Mouse (Mus musculus) cerebellum, postnatal 14 days (tissue): ENCODE measurements at regions not wholly inside any gene's neighbourhood (a gene's known extent, or its start where the extent isn't known, plus 50 kb on each side); places are given as distances from the start of the nearest gene placed in this dataset.
A peak's percentile ranks its signal among the peaks of the same experiment; 100 is the strongest.

ENCODE experiments used
- DNase-seq, 2 experiments: peaks; one replicate each; pipeline ENCODE4 v3.0.0; 2021; ENCODE audit warnings: mixed read lengths in 2 of 2

DNA sequence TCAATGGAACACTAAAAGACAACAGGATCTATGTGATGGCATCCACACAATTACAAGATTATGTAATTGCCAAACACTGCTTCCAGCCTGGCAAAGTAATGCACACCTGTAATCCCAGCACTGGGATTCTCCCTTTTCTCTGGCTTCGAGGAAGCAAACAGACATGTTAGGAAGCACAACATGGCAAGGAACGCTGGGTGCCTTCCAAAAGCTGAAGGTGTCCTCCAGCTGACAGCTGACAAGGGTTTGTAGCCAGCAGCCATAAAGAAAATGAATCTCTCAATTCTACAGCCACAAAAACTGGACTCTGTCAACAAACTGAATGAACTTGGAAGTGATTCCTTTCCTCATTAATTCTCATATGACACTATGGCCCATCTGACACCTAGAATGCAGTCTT is 1733.9 kb downstream of the Pcdh19 start:
- DNase-seq, result peak; percentile 50 to 62
